Mouse (Mus musculus) common myeloid progenitor, adult 5-6 weeks (primary cell): ENCODE measurements around the gene Nsfl1c. TPM values are rescaled to one million over a fixed set of nuclear protein-coding genes. Genes with fewer than 3 reads are reported as not detected.
"Not testable (repeated sequence)": the region's sequence is repeated elsewhere in the genome, so short reads cannot be mapped to it uniquely, and the experiment has no call there.

ENCODE experiments used
- ATAC-seq: replicated peaks from 2 replicates; pipeline ENCODE4 v1.8.0; 2016; ENCODE audit warnings: low read depth, mild to moderate bottlenecking, moderate TSS enrichment, inconsistent platforms; ENCODE audit not compliant: poor library complexity, severe bottlenecking
- total RNA-seq: library from RNA; stranded (forward); fragments of 200-1000, 187-1606 nt; gene quantifications from 2 replicates; pipeline ENCODE4 v1.2.3, GENCODE M21; 2017

Nsfl1c gene
- 111 and 129 TPM in 2 replicates for total RNA-seq

- ATAC-seq, result peak; percentile 100
Measured at GRCm38 (mm10) chr2:151494035-151494803, at the start of gene Nsfl1c. TSS of gene Nsfl1c (plus strand) at chr2:151494182.

GRCm38 (mm10) chr2:151476053-151476452 is 17.9 kb upstream of the Nsfl1c start, which contains the start of gene 4921509C19Rik:
TSS of gene 4921509C19Rik (minus strand) at chr2:151476153.
- not testable (repeated sequence) for ATAC-seq

- no peak for ATAC-seq
Measured at GRCm38 (mm10) chr2:151486496-151486895, 7.5 kb upstream of the Nsfl1c start.

DNA sequence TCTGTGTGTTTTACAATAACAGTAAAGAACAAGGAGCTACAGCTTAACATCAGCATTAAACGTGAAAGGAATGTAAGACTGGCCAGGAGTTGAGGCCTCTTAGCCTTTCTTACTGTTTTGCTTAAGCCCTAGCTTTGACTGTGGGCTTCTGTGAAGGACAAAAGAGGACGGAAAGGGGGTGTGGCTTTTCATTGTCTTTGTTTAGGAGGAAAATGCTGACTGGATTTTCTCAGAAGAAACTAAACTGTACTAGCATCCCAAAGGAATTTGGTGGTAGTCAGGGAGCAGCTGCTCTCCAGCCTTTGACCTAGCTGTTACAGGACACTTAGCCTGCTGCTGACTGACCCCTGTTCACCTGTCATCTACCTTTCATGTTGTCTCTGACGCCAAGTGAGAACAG is 4.4 kb downstream of the Nsfl1c start:
- ATAC-seq, result no peak

DNA sequence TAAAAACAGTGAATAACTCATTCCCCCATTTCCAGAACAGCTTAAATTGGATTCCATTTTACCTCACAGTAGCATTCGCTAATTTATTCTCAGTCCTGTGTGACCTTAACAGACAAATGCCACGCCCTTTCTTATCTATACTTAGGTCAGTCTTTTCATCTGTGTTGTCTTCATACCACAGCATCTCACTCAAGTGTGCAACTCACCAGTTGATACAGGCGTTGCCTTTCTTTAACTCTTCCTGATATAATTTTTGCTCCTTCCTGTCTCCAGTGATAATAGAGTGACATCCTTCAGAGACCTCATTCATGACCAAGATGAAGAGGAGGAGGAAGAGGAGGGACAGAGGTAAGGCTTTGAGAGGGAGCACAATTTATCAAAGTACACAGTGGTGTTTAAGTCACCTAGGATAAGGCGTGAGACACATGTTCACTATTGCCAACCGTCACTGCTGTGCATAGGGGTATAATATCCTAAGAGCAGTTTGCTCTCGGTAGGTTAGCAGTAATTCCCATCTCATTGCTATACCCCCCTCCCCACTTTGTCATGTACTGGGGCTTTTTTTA is 6.5 kb downstream of the Nsfl1c start:
- no peak; the same call in 1 of the 2 replicates for ATAC-seq

GRCm38 (mm10) chr2:151504226-151504625 is 10.2 kb downstream of the Nsfl1c start:
- ATAC-seq, result peak; percentile 50; the same call in 1 of the 2 replicates

GRCm38 (mm10) chr2:151512199-151512598 is 18.2 kb downstream of the Nsfl1c start:
- ATAC-seq, result no peak

DNA sequence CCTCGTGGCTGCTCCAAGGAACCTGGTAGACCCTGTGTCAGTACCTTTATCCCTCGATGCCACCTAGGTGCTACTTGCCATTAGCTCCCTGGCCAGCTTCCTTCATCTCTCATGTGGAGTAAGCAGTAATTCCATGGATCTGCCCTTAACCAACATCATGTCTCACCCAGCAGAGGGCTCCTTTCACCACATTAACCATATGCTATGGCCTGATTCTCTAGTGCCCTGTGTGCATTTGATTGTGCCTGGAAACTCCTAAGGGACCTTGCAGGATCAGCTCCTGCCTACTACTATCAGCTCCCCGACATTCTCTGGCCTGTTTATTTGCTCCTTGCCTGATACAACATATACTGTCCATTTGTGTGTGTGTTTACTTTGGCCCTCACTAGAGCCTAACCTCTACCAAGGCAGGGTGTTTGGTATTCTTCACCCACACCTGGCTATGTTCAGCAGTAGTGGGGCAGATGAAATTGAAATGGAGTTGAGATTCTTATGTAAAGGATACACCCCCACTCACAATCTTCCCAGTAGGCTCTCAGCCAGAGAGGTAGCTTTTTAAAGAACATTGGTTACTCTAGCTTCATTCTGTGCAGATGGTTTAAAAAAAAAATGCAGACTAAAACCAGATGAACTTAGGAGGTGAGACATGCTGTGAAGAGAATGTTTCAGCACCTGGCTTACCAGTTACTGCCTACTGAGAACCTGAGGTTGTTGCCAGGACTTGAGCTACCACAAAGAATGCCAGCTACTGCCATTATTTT is 19.7 kb downstream of the Nsfl1c start:
- ATAC-seq, result 0 out of 2 replicates have a peak, but pooled peaks have one; percentile 25

DNA sequence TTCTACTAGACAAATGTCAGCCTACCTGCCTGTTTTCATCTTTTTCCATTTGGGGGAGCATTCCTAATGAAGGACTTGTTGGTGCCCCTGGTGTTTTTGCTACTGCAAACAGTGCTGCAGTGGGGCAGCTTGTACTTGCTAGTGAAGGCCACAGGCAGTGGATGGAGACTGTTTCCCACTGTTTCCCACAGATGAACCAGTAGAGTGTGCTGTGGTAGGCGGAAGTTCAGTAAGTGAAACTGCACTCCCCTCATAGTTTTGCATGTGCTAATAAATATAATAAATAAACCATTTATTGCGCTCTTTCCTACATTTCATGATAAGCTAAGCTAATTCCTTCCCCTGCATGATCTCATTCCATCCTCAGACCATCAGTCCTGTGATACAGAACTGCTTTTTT is 25.0 kb downstream of the Nsfl1c start:
- ATAC-seq, result 0 out of 2 replicates have a peak, but pooled peaks have one; percentile 42

- ATAC-seq, result peak; percentile 76
Measured at GRCm38 (mm10) chr2:151524324-151525041, 30.5 kb downstream of the Nsfl1c start.

- no peak for ATAC-seq
Measured at GRCm38 (mm10) chr2:151525520-151525919, 31.5 kb downstream of the Nsfl1c start.

DNA sequence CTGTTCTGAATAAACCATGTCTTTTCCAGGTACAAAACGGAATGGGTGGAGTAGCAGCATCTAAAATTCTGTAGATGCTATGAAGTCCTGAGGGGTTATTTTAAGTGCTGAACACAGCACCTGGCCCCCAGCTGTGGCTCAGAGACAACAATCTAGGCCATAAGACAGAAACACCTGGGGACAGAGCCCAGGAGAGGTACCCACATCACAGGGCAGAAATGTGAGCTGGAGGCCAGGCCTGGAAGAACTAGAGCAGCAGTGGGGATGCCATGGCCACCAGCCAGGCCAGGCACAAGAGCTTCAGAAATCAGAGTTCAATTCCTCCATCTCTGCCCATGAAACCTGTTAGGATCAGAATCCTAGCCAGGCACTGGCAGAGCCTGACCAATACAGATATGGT is 34.1 kb downstream of the Nsfl1c start:
- ATAC-seq, result no peak

GRCm38 (mm10) chr2:151529169-151529568 is 35.2 kb downstream of the Nsfl1c start:
- no peak for ATAC-seq

DNA sequence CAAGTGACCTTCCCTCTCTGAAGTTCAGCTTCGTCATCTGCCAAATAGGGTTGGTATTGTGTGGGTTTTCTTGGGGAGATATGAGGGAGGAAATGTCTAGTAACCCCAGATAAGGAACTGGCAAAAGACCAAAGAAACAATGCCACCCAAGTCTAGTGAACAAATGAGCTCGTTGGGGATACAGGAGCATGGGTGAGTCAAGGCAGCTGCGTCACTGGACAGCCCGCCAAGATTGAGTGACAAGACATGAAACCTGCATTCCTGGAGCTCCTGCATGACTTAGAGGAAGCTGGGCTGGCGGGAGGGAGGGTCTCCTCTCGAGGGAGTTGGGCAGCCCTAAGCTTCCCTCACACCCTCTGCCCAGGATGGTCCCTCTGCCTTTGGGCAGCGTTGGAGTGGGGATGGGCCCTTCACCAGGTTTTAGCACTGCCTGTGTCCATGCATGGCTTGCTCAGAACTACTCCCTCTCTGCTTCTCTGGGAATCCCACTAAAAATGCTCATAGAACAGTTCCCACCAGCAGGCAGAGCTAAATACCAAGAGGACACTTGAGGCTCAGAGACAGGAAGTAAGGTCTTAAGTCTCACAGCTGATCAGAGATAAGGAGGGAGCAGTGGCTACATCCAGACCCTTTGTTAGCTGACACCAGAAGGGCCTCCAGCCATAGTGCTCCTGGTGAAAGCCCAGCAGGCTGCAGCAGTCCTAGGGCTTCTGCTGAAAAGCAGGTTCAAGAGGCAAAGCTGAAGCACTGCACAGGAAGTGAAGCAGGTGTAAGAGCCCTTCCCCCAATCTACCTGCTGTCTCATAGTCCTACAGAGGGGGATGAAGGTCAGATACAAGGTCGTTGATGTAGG is 36.6 kb downstream of the Nsfl1c start:
- peak; percentile 80 for ATAC-seq

DNA sequence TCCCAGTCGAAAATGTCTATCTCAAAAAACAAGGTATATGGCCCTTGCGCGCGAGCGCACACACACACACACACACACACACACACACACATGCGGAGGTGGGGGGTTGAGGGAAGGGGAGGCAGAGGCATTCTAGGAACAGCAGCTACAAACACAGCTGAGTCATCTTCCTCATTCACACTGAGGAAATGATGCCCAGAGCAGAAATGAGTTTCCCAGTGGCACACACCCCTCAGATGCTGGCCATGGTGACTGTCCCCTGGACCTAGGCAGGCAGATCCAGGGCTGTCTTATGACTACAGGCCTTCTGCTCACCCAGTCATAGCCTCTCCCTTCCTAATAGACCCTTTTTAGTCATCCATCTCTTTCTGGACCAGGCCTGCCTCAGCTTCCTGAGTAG is 39.6 kb downstream of the Nsfl1c start:
- peak; percentile 47 for ATAC-seq

DNA sequence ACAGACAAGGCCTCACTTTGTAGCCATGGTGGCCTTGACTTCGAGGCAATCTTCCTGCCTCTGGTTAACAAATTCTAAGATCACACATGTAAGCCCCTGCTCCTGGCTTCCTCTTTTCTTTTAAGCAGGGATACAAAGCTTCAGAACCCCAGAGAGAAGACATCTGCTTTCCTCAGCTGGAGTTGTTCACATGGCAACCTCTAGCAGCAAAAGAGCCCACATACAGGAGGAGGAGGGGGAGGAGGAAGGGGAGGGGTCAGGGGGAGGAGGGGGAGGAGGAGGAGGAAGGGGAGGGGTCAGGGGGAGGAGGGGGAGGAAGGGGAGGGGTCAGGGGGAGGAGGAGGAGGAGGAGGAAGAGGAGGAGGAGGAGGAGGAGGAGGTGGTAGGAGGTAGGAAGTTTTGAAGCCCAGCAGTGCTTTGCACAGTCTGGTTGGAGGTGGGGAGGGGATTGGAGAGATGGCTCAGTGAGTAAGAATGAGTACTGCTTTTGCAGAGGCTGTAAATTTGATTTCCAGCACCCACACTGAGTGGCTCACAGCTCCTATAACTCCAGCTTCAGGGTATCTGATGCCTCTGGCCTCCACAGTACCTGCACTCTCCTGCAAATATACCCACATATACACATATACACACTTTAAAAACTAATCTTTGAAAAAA is 42.1 kb downstream of the Nsfl1c start:
- ATAC-seq, result peak; percentile 64

GRCm38 (mm10) chr2:151536618-151536974 is 42.6 kb downstream of the Nsfl1c start:
- ATAC-seq, result peak; percentile 51

DNA sequence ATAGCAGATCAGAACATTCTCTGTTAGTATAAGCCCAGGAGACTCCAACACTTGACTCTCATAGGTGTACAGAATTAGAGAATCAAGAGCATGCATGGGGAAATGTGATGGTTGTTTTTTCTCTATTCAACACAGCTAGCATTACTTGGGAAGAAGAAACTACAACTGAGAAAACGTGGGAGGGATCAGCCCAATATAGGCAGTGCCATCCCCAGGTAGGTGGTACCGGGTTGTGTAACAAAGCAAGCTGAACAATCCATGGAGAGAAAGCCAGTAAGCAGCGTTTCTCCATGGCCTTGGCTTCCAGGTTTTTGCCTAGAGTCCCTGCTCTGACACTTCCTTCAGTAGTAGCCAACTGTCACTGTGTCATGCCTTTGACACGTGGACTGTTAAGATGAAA is 44.7 kb downstream of the Nsfl1c start:
- no peak for ATAC-seq
